Mouse (Mus musculus) gastrocnemius, postnatal 14 days (tissue): ENCODE measurements around the gene Gm49027. TPM values are rescaled to one million over a fixed set of nuclear protein-coding genes. Genes with fewer than 3 reads are reported as not detected.
"Not testable (repeated sequence)": the region's sequence is repeated elsewhere in the genome, so short reads cannot be mapped to it uniquely, and the experiment has no call there.

Experiments
- DNase-seq: peaks from one replicate; pipeline ENCODE4 v3.0.0; 2021; ENCODE audit warnings: mixed read lengths
- intact Hi-C: fragments of 180-260 bp; cut with DNase I; formaldehyde crosslinking; loops from one replicate; pipeline ENCODE4 v1.15.1; 2025; ENCODE audit warnings: low total_unique reads
- long read RNA-seq, 2 experiments: library from polyadenylated mRNA; stranded (forward); transcript quantifications; one replicate each; pipeline ENCODE4 v2.0.0; 2021
- total RNA-seq, 2 experiments: library from RNA; stranded (reverse); gene quantifications; 2 replicates each; pipeline ENCODE4 v1.2.3; 2021

Gene Gm49027
- total RNA-seq = under 1 TPM; 0.16 to 0.29 TPM
- long read RNA-seq, experiment 1, partial matches to known transcripts = 27 of 27 reads
- long read RNA-seq, experiment 1, other reads (novel, unspliced or antisense) = 0 of 27 reads
- long read RNA-seq, experiment 2, partial matches to known transcripts = 21 of 21 reads
- long read RNA-seq, experiment 2, other reads (novel, unspliced or antisense) = 0 of 21 reads

DNA sequence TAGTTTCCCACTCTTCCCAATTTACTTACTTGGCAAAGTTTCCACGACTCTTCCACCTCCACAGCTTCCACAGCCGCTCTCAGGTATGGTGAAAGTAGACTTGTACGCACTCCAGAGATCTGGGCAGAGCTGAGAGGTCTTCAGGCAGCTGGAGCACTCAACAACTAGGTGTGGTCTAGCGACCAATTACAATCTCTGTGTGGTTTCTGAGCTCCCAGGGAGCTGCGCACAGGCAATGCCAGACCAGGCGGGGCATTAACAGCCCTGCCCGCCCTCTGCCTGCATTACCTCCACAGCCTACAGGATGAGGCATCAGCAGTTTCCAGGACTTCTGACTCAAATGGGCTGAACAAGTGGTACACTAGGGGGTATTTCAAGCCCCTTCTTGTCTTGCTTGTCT is at the start of gene Gm49027:
TSS of gene Gm49027 (minus strand) at position 208 of the 400 bp plus-strand sequence.
- DNase-seq = no peak
- intact Hi-C loops = no loop called here

- DNase-seq = no peak
- intact Hi-C loops = no loop called here
Observed at GRCm38 (mm10) chr5:123573362-123573761, 48.1 kb upstream of the Gm49027 start.

- intact Hi-C loops = no loop called here
- peak; percentile 99 for DNase-seq
Observed at GRCm38 (mm10) chr5:123572357-123573186, 47.3 kb upstream of the Gm49027 start, which contains the start of gene Vps33a. Gene Vps33a, minus strand, starts transcription at chr5:123573038.

DNA sequence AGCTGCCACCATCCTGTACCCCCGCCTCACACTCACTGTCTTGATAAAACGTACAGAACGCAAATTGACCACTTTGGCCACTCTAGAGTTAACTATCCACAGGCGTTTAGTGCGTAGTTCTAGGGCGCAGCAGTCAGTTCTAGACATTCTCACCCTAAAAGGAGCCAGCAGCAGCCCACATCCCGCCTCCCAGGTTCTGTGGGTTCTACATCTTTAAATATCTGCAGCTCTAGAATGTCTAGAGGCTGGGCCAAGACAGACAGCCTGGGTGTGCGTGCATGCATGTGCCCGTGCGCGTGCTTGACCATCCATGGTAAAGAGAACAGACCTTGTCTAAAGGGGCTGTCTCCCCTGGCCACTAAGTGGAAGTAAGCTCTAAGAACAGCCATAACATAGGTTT is 35.8 kb upstream of the Gm49027 start:
- intact Hi-C loops = no loop called here
- DNase-seq = no peak

- intact Hi-C loops = no loop called here
- DNase-seq = no peak
Observed at GRCm38 (mm10) chr5:123559588-123559987, 34.3 kb upstream of the Gm49027 start.

DNA sequence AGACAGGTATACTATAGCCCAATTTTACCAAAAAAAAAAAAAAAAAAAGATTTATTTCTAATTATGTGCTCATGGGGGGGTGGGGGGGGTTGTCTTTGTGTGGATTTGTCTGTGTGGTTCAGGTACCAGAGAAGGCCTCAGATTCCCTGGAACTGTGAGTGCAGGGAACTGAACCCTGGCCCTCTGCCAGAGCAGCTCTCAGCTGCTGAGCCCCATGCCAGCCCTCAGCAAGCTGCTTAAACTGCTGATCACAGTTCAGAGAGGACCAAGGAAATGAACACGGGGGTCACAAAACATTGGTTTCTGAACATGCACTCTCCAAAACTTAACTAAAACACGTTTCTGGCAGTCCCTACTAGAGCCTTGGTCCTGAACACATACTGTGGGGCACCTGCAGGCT is 31.2 kb upstream of the Gm49027 start:
- intact Hi-C loops = no loop called here
- DNase-seq = peak; percentile 68

DNA sequence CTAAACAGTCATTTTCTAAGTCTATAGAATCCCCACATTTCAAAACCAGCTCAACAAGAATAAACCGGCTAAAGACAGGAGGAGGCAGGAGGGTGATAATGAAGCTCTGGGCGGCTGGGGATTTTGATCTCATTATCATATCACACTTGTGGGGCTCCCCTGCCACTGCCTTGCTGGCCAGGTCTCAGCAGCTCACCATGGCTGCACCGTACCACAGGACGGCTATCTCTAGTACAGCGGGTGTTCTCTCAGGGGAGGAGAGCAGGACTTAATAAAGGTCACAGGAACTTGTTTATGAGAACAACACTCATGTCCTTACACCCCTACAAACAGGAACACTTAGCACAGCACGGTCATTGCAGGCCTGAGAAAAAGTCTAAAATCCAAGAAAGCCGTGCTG is 30.4 kb upstream of the Gm49027 start:
- DNase-seq = no peak
- intact Hi-C loops = no loop called here

- intact Hi-C loops = no loop called here
- DNase-seq = no peak
Observed at GRCm38 (mm10) chr5:123533801-123534200, 8.5 kb upstream of the Gm49027 start.

DNA sequence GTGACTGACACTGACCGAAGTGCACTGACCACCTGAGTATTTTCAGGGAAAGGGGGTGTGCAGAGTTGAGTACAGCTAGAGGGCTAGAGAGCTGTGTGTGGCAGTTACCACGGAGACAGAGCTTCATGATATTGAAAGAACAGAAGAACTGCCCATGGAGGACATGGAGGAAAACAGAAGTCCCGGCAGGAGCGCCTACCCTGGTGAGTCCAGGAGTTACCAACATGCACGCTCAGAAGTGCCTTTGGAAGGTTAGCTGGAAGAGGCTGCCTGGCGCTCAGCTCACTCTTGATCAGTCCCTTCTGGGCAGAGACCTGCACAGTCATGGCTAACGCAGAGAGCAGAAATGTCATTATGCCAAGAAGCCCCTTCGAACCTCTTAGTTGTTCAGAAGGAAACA is 4.8 kb upstream of the Gm49027 start:
- intact Hi-C loops = no loop called here
- DNase-seq = no peak

DNA sequence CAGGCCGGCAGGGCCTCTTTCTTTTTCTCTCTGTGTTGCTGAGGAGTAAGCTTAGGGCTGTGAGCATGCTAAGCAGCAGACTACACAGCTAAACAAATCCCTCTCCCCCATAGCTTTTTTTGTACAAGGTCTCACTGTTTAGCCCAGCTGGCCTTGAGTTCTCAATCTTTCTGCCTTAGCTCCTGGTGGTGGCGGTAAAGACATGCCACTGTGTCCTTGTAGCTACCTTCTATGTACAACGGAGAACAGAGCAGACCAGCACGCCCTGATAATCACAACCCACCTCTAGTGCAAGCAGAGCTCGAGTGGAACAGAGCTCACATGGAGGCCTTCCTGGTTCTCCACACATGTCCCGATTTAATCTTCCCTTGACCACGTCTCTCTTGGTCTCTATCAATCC is 3.4 kb upstream of the Gm49027 start:
- intact Hi-C loops = no loop called here

GRCm38 (mm10) chr5:123525916-123526495 is 718 bp upstream of the Gm49027 start:
- intact Hi-C loops = no loop called here
- DNase-seq = no peak

More for the DNA sequence above, 3.4 kb upstream of the Gm49027 start:
- no peak for DNase-seq

- intact Hi-C loops = no loop called here
- no peak for DNase-seq
Observed at GRCm38 (mm10) chr5:123524393-123524750, 916 bp downstream of the Gm49027 start.

DNA sequence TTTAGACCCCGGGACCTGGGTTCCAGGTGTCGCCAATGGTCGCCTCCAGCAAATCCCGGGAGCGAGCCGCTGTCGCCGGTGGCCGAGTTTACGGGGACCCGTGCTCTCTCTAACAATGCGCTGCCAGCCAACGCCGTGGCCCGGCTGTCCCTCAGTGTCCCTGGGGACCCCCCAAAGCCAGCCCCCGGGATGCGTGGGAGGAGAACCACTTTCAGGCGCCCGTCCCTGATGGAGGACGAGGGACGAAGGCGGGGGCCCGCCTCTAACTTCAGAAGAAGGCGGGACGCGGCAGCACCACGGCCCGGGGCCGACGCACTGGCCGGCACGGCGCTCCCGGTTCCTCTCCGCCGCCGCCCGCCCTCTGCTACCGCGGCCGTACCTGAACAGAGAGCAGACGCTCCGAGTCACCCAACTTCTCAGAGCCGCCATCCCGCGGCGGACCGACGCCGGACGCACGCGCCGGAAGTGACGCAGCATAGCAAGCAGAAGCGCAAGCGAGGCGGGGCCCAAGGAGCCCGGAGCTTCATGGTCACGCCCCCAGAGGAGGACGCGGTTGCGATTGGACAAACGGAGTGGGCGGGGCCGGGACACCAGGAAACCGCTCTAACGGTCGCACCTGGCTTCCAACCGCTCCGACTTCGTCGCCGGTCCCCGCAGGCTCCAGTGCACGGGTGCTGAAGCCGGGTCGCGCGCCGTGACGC is 1.4 kb downstream of the Gm49027 start, which contains the start of gene Diablo:
TSS of gene Diablo (minus strand) at position 485 of the 701 bp plus-strand sequence.
- intact Hi-C loops = no loop called here
- peak; percentile 99 for DNase-seq

GRCm38 (mm10) chr5:123522166-123522565 is 3.1 kb downstream of the Gm49027 start:
- intact Hi-C loops = no loop called here
- no peak for DNase-seq

GRCm38 (mm10) chr5:123521621-123522020 is 3.7 kb downstream of the Gm49027 start:
- intact Hi-C loops = no loop called here
- DNase-seq = no peak

GRCm38 (mm10) chr5:123520666-123521065 is 4.6 kb downstream of the Gm49027 start:
- no peak for DNase-seq
- intact Hi-C loops = no loop called here

- intact Hi-C loops = loop anchor here (5.0 kb wide), 1 partner anchor 63 kb away; no protein-coding TSS in a partner anchor
- no peak for DNase-seq
Observed at GRCm38 (mm10) chr5:123514871-123515270, 10.4 kb downstream of the Gm49027 start.

GRCm38 (mm10) chr5:123512102-123512501 is 13.2 kb downstream of the Gm49027 start:
- DNase-seq = no peak
- intact Hi-C loops = no loop called here

DNA sequence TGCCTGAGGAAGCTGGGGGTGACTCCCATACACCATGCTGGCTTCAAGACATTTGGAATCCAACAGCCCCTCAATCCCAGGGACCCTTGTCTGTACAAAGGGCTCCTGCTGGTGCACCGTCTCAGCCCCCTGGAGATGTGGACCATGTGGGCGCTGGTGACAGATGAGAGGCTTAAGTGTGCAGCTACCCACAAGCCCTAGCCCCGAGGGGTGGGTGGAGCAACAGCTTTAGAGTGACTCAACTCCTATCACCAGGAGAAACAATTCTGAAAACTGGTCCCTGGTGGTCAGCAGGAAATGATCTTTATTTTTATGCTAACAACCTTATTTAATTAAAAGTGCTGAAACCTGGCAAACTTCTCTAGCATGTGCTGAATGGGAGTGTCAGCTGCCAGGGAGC is 13.9 kb downstream of the Gm49027 start:
- DNase-seq, intact Hi-C loops: not testable (repeated sequence)

DNA sequence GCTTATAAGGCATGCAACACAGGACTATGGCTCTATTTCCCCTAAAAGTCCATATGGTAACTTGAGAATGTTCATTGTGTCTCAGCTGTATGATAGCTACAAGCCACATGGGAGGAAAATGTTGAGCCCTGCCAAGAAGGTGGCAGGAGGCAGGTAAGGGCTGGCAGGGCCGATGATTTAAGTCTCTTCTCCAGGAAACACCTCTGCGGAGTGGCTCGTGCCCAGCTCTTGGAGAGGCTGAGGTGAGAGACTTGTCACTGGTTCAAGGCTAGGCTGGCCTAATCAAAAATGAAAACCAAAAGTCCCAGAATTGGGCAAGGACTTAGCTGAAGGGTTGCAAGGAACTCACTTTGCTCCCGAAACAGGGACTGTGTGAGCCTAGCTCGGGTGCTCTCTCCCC is 15.1 kb downstream of the Gm49027 start, which contains the start of gene B3gnt4:
TSS of gene B3gnt4 (plus strand) at position 301 of the 400 bp plus-strand sequence.
- intact Hi-C loops = no loop called here
- DNase-seq = no peak
